Mouse (Mus musculus) MEL (cell line): ENCODE measurements around the gene Kdelc2. TPM values are rescaled to one million over a fixed set of nuclear protein-coding genes. Genes with fewer than 3 reads are reported as not detected.

Source experiments
- DNase-seq: peaks from one replicate; pipeline ENCODE4 v3.0.0; 2011; ENCODE audit warnings: low read depth, low spot score
- H3K27ac ChIP-seq: 2 replicates; pipeline ENCODE4 v1.5.1; 2012; ENCODE audit warnings: low read depth, mild to moderate bottlenecking, control low read depth, low read length, moderate library complexity; ENCODE audit not compliant: control insufficient read depth
- H3K27me3 ChIP-seq, 2 experiments: fragments of 150-350 bp in 1 of 2; sonication (generic) in 1 of 2; 2 replicates each; pipeline ENCODE4 v1.6.1; 2012; ENCODE audit warnings: low read length in 2 of 2, mild to moderate bottlenecking in 2 of 2, improper control_type of control experiment in 1 of 2, moderate library complexity in 1 of 2; ENCODE audit not compliant: insufficient read depth in 2 of 2, control insufficient read depth in 1 of 2
- H3K36me3 ChIP-seq, 2 experiments: 2 replicates each; pipeline ENCODE4 v1.6.1; 2012 to 2014; ENCODE audit warnings: low read length in 2 of 2, improper control_type of control experiment in 1 of 2, inconsistent platforms in 1 of 2, mild to moderate bottlenecking in 1 of 2; ENCODE audit not compliant: insufficient read depth in 2 of 2, control insufficient read depth in 1 of 2
- H3K4me1 ChIP-seq, 2 experiments: fragments of 150-350 bp in 1 of 2; sonication (generic) in 1 of 2; 2 replicates each; pipeline ENCODE4 v1.6.1; 2012; ENCODE audit warnings: low read length in 2 of 2, improper control_type of control experiment in 1 of 2, mild to moderate bottlenecking in 1 of 2; ENCODE audit not compliant: insufficient read depth in 2 of 2, control insufficient read depth in 1 of 2
- H3K4me3 ChIP-seq, 2 experiments: fragments of 150-350 bp in 1 of 2; sonication (generic) in 1 of 2; 2 replicates each; pipeline ENCODE4 v1.5.1; 2012; ENCODE audit warnings: low read depth in 2 of 2, low read length in 2 of 2, mild to moderate bottlenecking in 2 of 2, moderate library complexity in 2 of 2, control low read depth in 1 of 2, improper control_type of control experiment in 1 of 2; ENCODE audit not compliant: control insufficient read depth in 1 of 2, insufficient read depth in 1 of 2
- H3K79me2 ChIP-seq: 2 replicates; pipeline ENCODE4 v1.6.1; 2012; ENCODE audit warnings: mild to moderate bottlenecking, low read length, moderate library complexity; ENCODE audit not compliant: control insufficient read depth, poor library complexity, insufficient read depth
- H3K9ac ChIP-seq: 2 replicates; pipeline ENCODE4 v1.6.1; 2012; ENCODE audit warnings: low read depth, mild to moderate bottlenecking, control low read depth, low read length, moderate library complexity; ENCODE audit not compliant: control insufficient read depth, poor library complexity, severe bottlenecking
- H3K9me3 ChIP-seq: fragments of 150-350 bp; sonication (generic); replicated peaks from 2 replicates; pipeline ENCODE4 v1.6.1; 2012; ENCODE audit warnings: mild to moderate bottlenecking, low read length, improper control_type of control experiment, moderate library complexity; ENCODE audit not compliant: insufficient read depth
- BHLHE40 ChIP-seq: IDR thresholded peaks from 2 replicates; pipeline ENCODE4 v1.6.1; 2012; ENCODE audit warnings: low read depth, mild to moderate bottlenecking, inconsistent platforms, low read length, improper control_type of control experiment, borderline replicate concordance
- CHD1 ChIP-seq: IDR thresholded peaks from 2 replicates; pipeline ENCODE4 v1.6.1; 2012; ENCODE audit warnings: low read depth, mild to moderate bottlenecking, inconsistent platforms, low read length, improper control_type of control experiment
- CHD2 ChIP-seq: IDR thresholded peaks from 2 replicates; pipeline ENCODE4 v1.6.1; 2011; ENCODE audit warnings: low read length, improper control_type of control experiment
- ELF1 ChIP-seq: IDR thresholded peaks from 2 replicates; pipeline ENCODE4 v1.6.1; 2014; ENCODE audit warnings: low read depth, mild to moderate bottlenecking, inconsistent platforms, low read length, improper control_type of control experiment, moderate library complexity
- EP300 ChIP-seq, 2 experiments: IDR thresholded peaks; 2 replicates each; pipeline ENCODE4 v1.6.1; 2011; ENCODE audit warnings: improper control_type of control experiment in 2 of 2, low read length in 2 of 2, low read depth in 1 of 2, mild to moderate bottlenecking in 1 of 2
- ETS1 ChIP-seq: IDR thresholded peaks from 2 replicates; pipeline ENCODE4 v1.6.1; 2012; ENCODE audit warnings: low read depth, mild to moderate bottlenecking, inconsistent platforms, low read length, improper control_type of control experiment, moderate library complexity
- GABPA ChIP-seq: IDR thresholded peaks from 2 replicates; pipeline ENCODE4 v1.6.1; 2012; ENCODE audit warnings: low read depth, mild to moderate bottlenecking, inconsistent platforms, low read length, improper control_type of control experiment, moderate library complexity
- JUND ChIP-seq: IDR thresholded peaks from 2 replicates; pipeline ENCODE4 v1.6.1; 2011; ENCODE audit warnings: low read depth, mild to moderate bottlenecking, improper control_type of control experiment, low read length
- KAT2A ChIP-seq: conservative IDR thresholded peaks from 2 replicates; pipeline ENCODE4 v1.6.1; 2012; ENCODE audit warnings: low read depth, low read length, improper control_type of control experiment, inconsistent platforms
- MAFK ChIP-seq: IDR thresholded peaks from 2 replicates; pipeline ENCODE4 v1.6.1; 2011; ENCODE audit warnings: low read depth, mild to moderate bottlenecking, low read length, improper control_type of control experiment, borderline replicate concordance
- MAZ ChIP-seq: IDR thresholded peaks from 2 replicates; pipeline ENCODE4 v1.6.1; 2012; ENCODE audit warnings: low read depth, mild to moderate bottlenecking, inconsistent platforms, low read length, improper control_type of control experiment
- MEF2A ChIP-seq: IDR thresholded peaks from 2 replicates; pipeline ENCODE4 v1.6.1; 2014; ENCODE audit warnings: low read depth, mild to moderate bottlenecking, inconsistent platforms, low read length, improper control_type of control experiment; ENCODE audit not compliant: poor library complexity, insufficient replicate concordance, severe bottlenecking; ENCODE audit errors: extremely low read depth
- MYC ChIP-seq: IDR thresholded peaks from 2 replicates; pipeline ENCODE4 v1.6.1; 2011; ENCODE audit warnings: low read depth, mild to moderate bottlenecking, low read length, improper control_type of control experiment, moderate library complexity
- NELFE ChIP-seq: IDR thresholded peaks from 2 replicates; pipeline ENCODE4 v1.6.1; 2011; ENCODE audit warnings: low read depth, low read length, improper control_type of control experiment
- POLR2AphosphoS2 ChIP-seq: IDR thresholded peaks from 2 replicates; pipeline ENCODE4 v1.6.1; 2011; ENCODE audit warnings: low read length, improper control_type of control experiment
- POLR2AphosphoS5 ChIP-seq: IDR thresholded peaks from 2 replicates; pipeline ENCODE4 v1.6.1; 2012; ENCODE audit warnings: low read depth, borderline replicate concordance, mild to moderate bottlenecking, inconsistent platforms, low read length, moderate library complexity, mixed read lengths
- RAD21 ChIP-seq: IDR thresholded peaks from 2 replicates; pipeline ENCODE4 v1.6.1; 2011; ENCODE audit warnings: mild to moderate bottlenecking, low read depth, low read length, improper control_type of control experiment
- SIN3A ChIP-seq: IDR thresholded peaks from 2 replicates; pipeline ENCODE4 v1.6.1; 2012; ENCODE audit warnings: low read length, improper control_type of control experiment, inconsistent platforms
- SMC3 ChIP-seq: IDR thresholded peaks from 2 replicates; pipeline ENCODE4 v1.6.1; 2011; ENCODE audit warnings: low read depth, low read length, improper control_type of control experiment
- TAL1 ChIP-seq: IDR thresholded peaks from 2 replicates; pipeline ENCODE4 v1.6.1; 2012; ENCODE audit warnings: mild to moderate bottlenecking, inconsistent platforms, low read length, moderate library complexity, mixed read lengths
- TBP ChIP-seq: IDR thresholded peaks from 2 replicates; pipeline ENCODE4 v1.8.0; 2011; ENCODE audit warnings: low read depth, low read length, improper control_type of control experiment
- TCF12 ChIP-seq: IDR thresholded peaks from 2 replicates; pipeline ENCODE4 v1.6.1; 2014; ENCODE audit warnings: low read depth, mild to moderate bottlenecking, inconsistent platforms, low read length, improper control_type of control experiment, moderate library complexity
- USF1 ChIP-seq: IDR thresholded peaks from 2 replicates; pipeline ENCODE4 v1.6.1; 2014; ENCODE audit warnings: low read depth, mild to moderate bottlenecking, inconsistent platforms, low read length, improper control_type of control experiment, moderate library complexity
- USF2 ChIP-seq, 2 experiments: IDR thresholded peaks; 2 replicates each; pipeline ENCODE4 v1.6.1; 2011 to 2012; ENCODE audit warnings: improper control_type of control experiment in 2 of 2, low read length in 2 of 2, borderline replicate concordance in 1 of 2, inconsistent platforms in 1 of 2, low read depth in 1 of 2, mild to moderate bottlenecking in 1 of 2; ENCODE audit not compliant: insufficient read depth in 1 of 2
- ZC3H11A ChIP-seq: IDR thresholded peaks from 2 replicates; pipeline ENCODE4 v1.6.1; 2012; ENCODE audit warnings: low read depth, mild to moderate bottlenecking, inconsistent platforms, low read length, improper control_type of control experiment
- ZMIZ1 ChIP-seq: IDR thresholded peaks from 2 replicates; pipeline ENCODE4 v1.6.1; 2012; ENCODE audit warnings: low read depth, mild to moderate bottlenecking, inconsistent platforms, low read length, improper control_type of control experiment, moderate library complexity
- ZNF384 ChIP-seq: IDR thresholded peaks from 2 replicates; pipeline ENCODE4 v1.6.1; 2012; ENCODE audit warnings: low read depth, mild to moderate bottlenecking, inconsistent platforms, low read length, improper control_type of control experiment
- polyA plus RNA-seq, 2 experiments: library from polyadenylated mRNA; stranded (reverse) in 1 of 2; unstranded in 1 of 2; fragments of >175 nt in 1 of 2; fragments of >200 nt in 1 of 2; gene quantifications; 2 replicates each; pipeline versions ENCODE4 v1.2.1 to v1.2.4; 2012; ENCODE audit warnings: low replicate concordance in 2 of 2, low read depth in 1 of 2; ENCODE audit not compliant: insufficient read length in 2 of 2, insufficient read depth in 1 of 2, missing spikeins in 1 of 2
- total RNA-seq: library from RNA; depleted of rRNA; stranded (reverse); fragments of 300-350 nt; gene quantifications from 2 replicates; pipeline ENCODE4 v1.2.3, GENCODE M21; 2012

The Kdelc2 gene
- total and polyA plus RNA-seq, 3 experiments, result 0.04 to 0.31 TPM; not detected in 1

DNA sequence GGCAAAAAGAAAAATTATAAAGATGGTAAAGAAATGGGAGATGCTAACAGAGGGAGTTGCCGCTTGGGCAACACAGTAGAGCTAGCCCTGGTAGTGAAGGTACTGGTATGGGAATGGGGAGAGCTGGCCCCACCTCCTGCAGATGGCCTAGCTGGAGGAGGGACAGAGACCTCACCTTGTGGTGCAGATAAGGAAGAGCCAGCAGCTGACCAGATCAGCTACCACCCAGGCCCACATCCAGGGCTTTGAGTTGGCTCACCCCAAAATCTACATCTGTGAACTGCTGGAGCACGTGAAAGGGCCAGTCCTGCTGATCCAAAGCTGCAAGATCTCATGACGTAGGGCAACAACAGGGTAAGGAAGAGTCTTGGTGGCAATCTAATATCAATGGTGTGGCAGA is 42.9 kb downstream of the Kdelc2 start:
- no peaks in the 10 kb centered on the region for H3K79me2 ChIP-seq
- no peak overlapping the region for H3K9ac ChIP-seq
- TF ChIP-seq RAD21, result no peak
- no peak for TF ChIP-seq POLR2AphosphoS5
- no peak for TF ChIP-seq TAL1
- TF ChIP-seq ELF1, result no peak
- no peak for TF ChIP-seq USF2 (IDR thresholded peaks at IDR 0.05; ENCODE audit: borderline replicate concordance in 1 of 2, insufficient read depth in 1 of 2, low read depth in 1 of 2, low read length in 2 of 2)
- no peak for TF ChIP-seq MAZ
- no peak for TF ChIP-seq ETS1
- no peak for TF ChIP-seq CHD2
- TF ChIP-seq NELFE, result no peak
- no peak for TF ChIP-seq ZNF384
- TF ChIP-seq CHD1, result no peak
- no peak for TF ChIP-seq MAFK
- no peak for TF ChIP-seq ZC3H11A
- no peak for TF ChIP-seq TCF12
- no peak for TF ChIP-seq POLR2AphosphoS2
- TF ChIP-seq MEF2A, result no peak
- no peak for TF ChIP-seq SMC3
- TF ChIP-seq BHLHE40, result no peak
- TF ChIP-seq TBP, result no peak
- no peak overlapping the region for H3K4me3 ChIP-seq
- no peak overlapping the region for H3K27ac ChIP-seq
- no peaks in the 10 kb centered on the region for H3K27me3 ChIP-seq
- no peak for DNase-seq
- peaks cover 1 to 4% of the 10 kb centered on the region in 2 experiments; a peak in 3 of 4 replicates for H3K4me1 ChIP-seq
- H3K9me3 ChIP-seq, result no peaks in the 10 kb centered on the region
- peaks cover 0 to 8% of the 10 kb centered on the region in 2 experiments; a peak in 2 of 4 replicates for H3K36me3 ChIP-seq

DNA sequence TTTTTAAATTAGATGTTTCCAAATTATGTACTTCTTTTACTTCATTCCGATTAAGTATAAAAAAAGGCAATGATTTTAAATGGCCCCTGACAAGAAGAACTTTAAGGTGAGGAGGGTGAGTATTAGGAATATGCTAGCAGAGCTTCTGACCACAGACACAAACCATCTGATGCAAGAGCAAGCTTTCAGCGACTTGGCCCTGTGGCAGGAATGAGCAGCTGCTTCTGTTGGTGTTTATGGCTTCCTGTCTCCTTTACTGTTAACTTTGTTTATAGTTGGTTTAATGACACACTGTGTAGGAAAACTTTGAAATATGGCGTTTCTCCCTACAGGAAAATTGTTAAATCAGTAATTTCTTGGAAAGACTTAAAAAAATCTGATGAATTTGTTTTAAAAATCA is 43.8 kb downstream of the Kdelc2 start:
- Histone ChIP-seq H3K27ac (no peak overlapping the region), H3K27me3 (no peaks in the 10 kb centered on the region), H3K36me3 (peaks cover 0 to 6% of the 10 kb centered on the region in 2 experiments; a peak in 1 of 4 replicates), H3K9ac (no peak overlapping the region), H3K79me2 (no peaks in the 10 kb centered on the region), H3K4me3 (no peak overlapping the region), H3K4me1 (no peaks in the 10 kb centered on the region; a peak in 2 of 4 replicates), H3K9me3 (no peaks in the 10 kb centered on the region)
- no peak for DNase-seq
- TF ChIP-seq MYC (no peak), RAD21 (no peak), MAFK (no peak), EP300 (IDR thresholded peaks at IDR 0.05; ENCODE audit: low read depth in 1 of 2, low read length in 2 of 2) (no peak), USF2 (IDR thresholded peaks at IDR 0.05; ENCODE audit: borderline replicate concordance in 1 of 2, insufficient read depth in 1 of 2, low read depth in 1 of 2, low read length in 2 of 2) (no peak), USF1 (no peak), TBP (no peak), ZMIZ1 (no peak), GABPA (no peak), SMC3 (no peak), CHD2 (no peak), TAL1 (no peak), SIN3A (no peak), JUND (no peak), KAT2A (no peak)
